ENCODE assay signal across 22 mouse cellular contexts in the genomic region with DNA sequence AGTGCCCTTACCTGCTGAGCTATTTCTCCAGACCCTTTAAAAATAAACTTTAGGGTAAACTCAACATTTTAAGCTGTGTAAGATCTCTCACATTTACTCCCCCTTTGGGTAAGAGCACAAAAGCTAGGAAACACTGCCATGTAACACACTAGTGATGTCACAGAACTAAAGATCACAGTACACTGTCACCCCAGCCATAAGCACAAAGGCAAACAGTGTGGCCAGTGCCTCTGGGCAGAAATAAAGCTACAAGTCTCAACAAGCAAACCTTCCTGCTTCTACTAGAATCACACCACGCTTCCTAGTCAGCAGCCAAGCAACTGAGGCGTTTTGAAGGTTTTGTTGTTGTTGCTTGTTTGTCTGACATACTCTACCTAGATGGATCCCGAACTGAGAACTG.
DNase-seq lines count a peak whose midpoint lies in the region; ATAC-seq and TF ChIP-seq lines count a peak whose summit lies in the region.
"Had no signal": no experiment of that assay in that cellular context is flagged by ENCODE, and none has a peak within 500 bp of the region (broad histone marks: within the 10 kb centered on the region; RNA-seq: fewer than 3 reads in every experiment).

No protein-coding gene starts in this region.

- TF ChIP-seq CTCF in liver, adult 2 months (IDR thresholded peaks at IDR 0.05; ENCODE audit: low read depth, low read length) = no peak
- no peak for TF ChIP-seq CTCF in left cerebral cortex, adult 2 months (IDR thresholded peaks at IDR 0.05)

- H3K4me3 ChIP-seq in heart, embryonic 15.5 days = no peak overlapping the region
- no peak overlapping the region for H3K4me3 ChIP-seq in heart, embryonic 11.5 days (ENCODE audit: low read depth, low read length)
- no peak overlapping the region for H3K4me3 ChIP-seq in liver, adult 2 months (ENCODE audit: insufficient read depth, low read depth, low read length)
- H3K4me3 ChIP-seq in left cerebral cortex, adult 2 months = no peak overlapping the region
- H3K4me3 ChIP-seq: embryonic facial prominence, embryonic 13.5 days; forebrain, embryonic 10.5 days; gastrocnemius, adult 2 months; heart, adult 2 months; hindbrain, embryonic 12.5 days had no signal

- intact Hi-C loops in left cerebral cortex, adult 2 months (cut with DNase I) = no loop called here

- peaks cover 32% of the 10 kb centered on the region; the same call in 1 of the 2 replicates for H3K79me2 ChIP-seq in liver, adult 2 months (ENCODE audit: control insufficient read depth, insufficient read depth, low read length)

- H3K27ac ChIP-seq in heart, embryonic 15.5 days = peak overlapping the region; percentile 28; the same call in 1 of the 2 replicates
- no peak overlapping the region for H3K27ac ChIP-seq in heart, embryonic 11.5 days (ENCODE audit: low read depth, low read length)
- H3K27ac ChIP-seq in liver, adult 2 months (replicated peaks; ENCODE audit: insufficient read depth, low read depth, low read length) = no peak overlapping the region
- H3K27ac ChIP-seq in left cerebral cortex, adult 2 months = no peak overlapping the region
- H3K27ac ChIP-seq: embryonic facial prominence, embryonic 13.5 days; forebrain, embryonic 10.5 days; gastrocnemius, adult 2 months; heart, adult 2 months; hindbrain, embryonic 12.5 days had no signal

- WGBS in heart, embryonic 15.5 days = 86% methylated on average over 3 of the region's 3 CpGs
- WGBS in heart, embryonic 11.5 days (ENCODE audit: insufficient replicate concordance) = 81% methylated on average over 3 of the region's 3 CpGs
- 62% methylated on average over 3 of the region's 3 CpGs for WGBS in liver, adult 2 months

- H3K4me1 ChIP-seq in heart, embryonic 15.5 days (replicated peaks) = peaks cover 18% of the 10 kb centered on the region
- H3K4me1 ChIP-seq in heart, embryonic 11.5 days (ENCODE audit: control insufficient read depth, insufficient read depth, low read length) = peaks cover 7% of the 10 kb centered on the region; the same call in 1 of the 2 replicates
- peaks cover 29% of the 10 kb centered on the region for H3K4me1 ChIP-seq in liver, adult 2 months (ENCODE audit: control insufficient read depth, insufficient read depth, low read length)

- H3K9ac ChIP-seq in heart, embryonic 15.5 days = no peak overlapping the region
- H3K9ac ChIP-seq in heart, embryonic 11.5 days (ENCODE audit: low read depth, low read length) = no peak overlapping the region
- no peak overlapping the region for H3K9ac ChIP-seq in liver, adult 2 months (ENCODE audit: low read depth, low read length)
- H3K9ac ChIP-seq: embryonic facial prominence, embryonic 13.5 days; hindbrain, embryonic 12.5 days had no signal

- DNase-seq in liver, adult 2 months (ENCODE audit: extremely low read depth, low read depth, low spot score) = peak; percentile 57
- no peak for DNase-seq in liver
- peak; percentile 14 for DNase-seq in urinary bladder, postnatal 14 days (ENCODE audit: low spot score)
- no peak for DNase-seq in urinary bladder, postnatal 4 days (ENCODE audit: low spot score in 2 of 2)
- no peak for DNase-seq in left cerebral cortex, adult 2 months (ENCODE audit: extremely low spot score in 1 of 2, low spot score in 2 of 2)
- DNase-seq in cerebellum, adult 9-10 months = no peak
- DNase-seq: adrenal gland, postnatal 10 days; cerebellum, adult 11-12 months; cerebellum, adult 9-11 months; cerebellum, postnatal 36 days; gastrocnemius, adult 2 months; gastrocnemius, postnatal 36 days; heart, adult 2 months; heart, postnatal 4 days had no signal

- ATAC-seq in heart, embryonic 15.5 days (replicated peaks; ENCODE audit: insufficient number of reproducible peaks, insufficient read depth, low FRiP score, low read depth) = no peak
- no peak for ATAC-seq in heart, embryonic 11.5 days (replicated peaks; ENCODE audit: insufficient number of reproducible peaks, low FRiP score, low TSS enrichment)
- ATAC-seq: forebrain, embryonic 14.5 days; hindbrain, embryonic 16.5 days; inflammation-experienced regulatory T-cells, adult 6 months had no signal

- no peak overlapping the region for H3K4me2 ChIP-seq in heart, embryonic 15.5 days
- H3K4me2 ChIP-seq in heart, embryonic 11.5 days = no peak overlapping the region
- H3K4me2 ChIP-seq: embryonic facial prominence, embryonic 13.5 days; hindbrain, embryonic 12.5 days had no signal

- no peak for TF ChIP-seq POLR2A in liver, adult 2 months (IDR thresholded peaks at IDR 0.05; ENCODE audit: extremely low read depth, insufficient read depth, low read length)

- no peaks in the 10 kb centered on the region for H3K9me3 ChIP-seq in heart, embryonic 15.5 days (replicated peaks)
- H3K9me3 ChIP-seq in heart, embryonic 11.5 days (replicated peaks; ENCODE audit: control insufficient read depth, low read length) = no peaks in the 10 kb centered on the region
- H3K9me3 ChIP-seq: embryonic facial prominence, embryonic 13.5 days; forebrain, embryonic 10.5 days; hindbrain, embryonic 12.5 days had no signal

- no peaks in the 10 kb centered on the region for H3K27me3 ChIP-seq in heart, embryonic 15.5 days
- no peaks in the 10 kb centered on the region for H3K27me3 ChIP-seq in heart, embryonic 11.5 days (ENCODE audit: control insufficient read depth, insufficient read depth, low read length)
- no peaks in the 10 kb centered on the region for H3K27me3 ChIP-seq in liver, adult 2 months (ENCODE audit: control insufficient read depth, insufficient read depth, low read length)
- H3K27me3 ChIP-seq: embryonic facial prominence, embryonic 13.5 days; hindbrain, embryonic 12.5 days had no signal

- peaks cover 33% of the 10 kb centered on the region for H3K36me3 ChIP-seq in heart, embryonic 15.5 days
- H3K36me3 ChIP-seq in heart, embryonic 11.5 days (ENCODE audit: control insufficient read depth, insufficient read depth, low read length) = peaks cover 7% of the 10 kb centered on the region
- peaks cover 4% of the 10 kb centered on the region; the same call in 1 of the 2 replicates for H3K36me3 ChIP-seq in liver, adult 2 months (ENCODE audit: control insufficient read depth, insufficient read depth, low read length)

Comparison
In these comparisons a context has a peak if more than half of its experiments do, and no peak if none do; other contexts are left out.
1. DNase-seq: peak in liver, adult 2 months (single experiment) and urinary bladder, postnatal 14 days (single experiment); none in liver (single experiment), urinary bladder, postnatal 4 days (0 of 2), left cerebral cortex, adult 2 months (0 of 2) and cerebellum, adult 9-10 months (single experiment).